Mouse (Mus musculus): ENCODE data around the gene Rflna. TPM values are rescaled to one million over a fixed set of nuclear protein-coding genes. Genes with fewer than 3 reads are reported as not detected.
A peak's percentile ranks its signal among the peaks of the same experiment; 100 is the strongest.

Rflna gene
- total and polyA plus RNA-seq, 3 experiments, result 4.6 to 21.1 (median 5.6) TPM

DNA sequence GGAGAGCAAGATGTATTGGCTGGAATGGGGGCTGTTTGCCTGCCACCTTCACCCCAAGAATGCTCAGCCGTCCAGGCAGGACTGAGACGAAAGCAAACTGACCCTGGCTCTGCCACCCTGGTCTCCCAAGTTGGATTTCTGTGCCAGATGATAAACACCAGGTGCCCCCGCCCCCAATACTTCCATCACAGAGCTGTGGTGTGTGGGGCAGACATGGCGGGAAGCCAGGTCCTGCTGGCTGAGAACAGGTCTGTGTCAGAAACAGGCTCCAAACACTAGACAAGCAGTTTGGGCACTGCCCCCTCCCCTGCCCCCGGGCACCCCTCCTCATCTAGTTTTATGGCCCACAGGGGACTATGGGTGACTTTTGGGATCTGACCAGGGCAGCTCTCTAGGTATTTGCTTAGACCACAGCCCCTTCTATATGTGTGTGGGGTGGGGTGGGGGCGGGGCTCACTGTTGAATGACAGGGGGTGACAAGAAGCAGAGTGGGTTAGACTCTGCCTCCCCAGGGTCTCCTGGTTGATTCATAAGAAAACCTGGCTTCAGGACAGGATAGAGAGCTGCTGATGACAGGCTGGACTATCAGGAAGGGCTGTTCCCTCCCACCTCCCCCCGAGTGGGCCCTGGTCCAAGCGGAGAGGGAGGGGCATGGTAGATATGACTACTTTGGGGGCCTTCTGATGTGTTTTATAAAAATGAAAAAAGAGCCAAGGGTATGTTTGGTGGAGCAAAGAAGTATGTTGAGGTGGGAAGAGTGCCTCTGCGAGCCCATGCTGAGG is 3.0 kb downstream of the Rflna start:
- no peak for DNase-seq

DNA sequence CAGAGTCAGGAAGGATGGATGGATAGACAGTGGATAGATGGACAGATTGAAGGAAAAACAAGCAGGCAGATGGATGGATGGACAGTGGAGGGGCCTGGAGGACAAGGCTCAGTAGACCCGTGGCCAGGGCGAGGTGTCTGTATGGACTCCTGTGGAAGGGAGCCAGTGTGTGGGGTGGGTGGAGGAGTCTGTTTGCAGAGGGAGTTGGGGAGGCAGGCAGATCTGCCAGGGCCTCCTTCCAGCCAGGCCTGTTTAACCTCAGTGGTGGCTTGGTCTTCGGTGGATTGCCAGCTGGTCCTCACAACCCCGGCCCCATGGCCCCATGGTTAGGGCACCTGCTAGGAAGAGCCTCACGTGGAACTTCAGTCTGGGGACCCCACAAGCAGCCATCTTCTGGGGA is 3.9 kb downstream of the Rflna start:
- no peak for DNase-seq

DNA sequence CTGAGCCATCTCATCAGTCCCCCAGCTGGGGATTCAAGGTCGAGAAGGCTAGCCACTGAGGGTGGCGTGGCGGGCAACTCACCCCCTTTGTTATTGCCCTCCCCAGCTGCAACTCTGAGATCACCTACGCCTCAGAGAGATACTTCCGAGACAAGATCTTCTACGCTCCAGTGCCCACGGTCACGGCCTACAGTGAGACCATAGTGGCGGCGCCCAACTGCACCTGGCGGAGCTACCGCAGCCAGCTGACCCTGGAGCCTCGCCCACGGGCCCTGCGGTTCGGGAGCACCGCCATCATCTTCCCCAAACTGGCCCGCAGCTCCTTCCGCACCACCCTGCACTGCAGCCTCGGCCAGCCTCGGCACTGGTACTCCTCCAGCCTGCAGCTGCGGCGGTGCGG is 8.1 kb downstream of the Rflna start:
- no peak for DNase-seq

DNA sequence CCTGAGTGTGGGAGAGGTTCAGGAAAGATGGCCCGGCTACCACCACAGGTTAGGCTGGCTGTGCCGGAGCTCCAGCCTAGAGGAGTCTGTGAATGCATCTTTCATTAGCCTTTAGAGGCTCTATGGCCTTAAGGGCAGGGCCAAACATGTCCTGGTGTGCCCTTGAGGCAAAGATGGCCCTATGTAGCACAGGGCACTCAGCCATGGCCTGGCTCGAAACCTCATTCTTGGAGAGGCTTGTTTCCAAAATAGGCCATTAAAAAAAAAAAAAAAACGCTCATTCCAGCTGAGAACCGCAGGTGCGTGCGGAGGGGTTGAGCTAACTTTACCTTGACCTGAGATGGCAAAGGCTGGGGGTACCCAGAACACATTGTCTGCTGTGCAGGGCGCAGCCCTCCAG is 8.6 kb downstream of the Rflna start:
- no peak for DNase-seq

DNA sequence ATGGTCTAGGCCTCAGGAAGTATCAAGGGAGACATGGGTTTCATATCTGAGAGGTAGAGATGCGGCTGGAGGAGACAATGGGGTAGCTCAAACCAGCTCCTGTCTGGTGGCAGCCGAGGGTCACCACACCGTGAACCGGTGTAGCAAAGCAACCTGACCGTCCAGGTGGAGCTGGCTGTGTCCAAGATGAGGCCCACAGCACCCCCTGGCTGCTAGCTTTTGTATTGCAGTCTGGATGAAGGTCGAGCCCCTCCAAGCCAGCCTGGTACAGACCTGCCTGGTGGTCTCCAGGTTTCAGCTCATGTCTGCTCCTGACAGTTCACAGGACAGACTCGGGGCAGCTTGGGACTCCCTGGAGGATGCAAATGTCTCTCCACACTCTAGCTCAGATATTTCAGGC is 11.5 kb downstream of the Rflna start:
- peak; percentile 61 for DNase-seq

DNA sequence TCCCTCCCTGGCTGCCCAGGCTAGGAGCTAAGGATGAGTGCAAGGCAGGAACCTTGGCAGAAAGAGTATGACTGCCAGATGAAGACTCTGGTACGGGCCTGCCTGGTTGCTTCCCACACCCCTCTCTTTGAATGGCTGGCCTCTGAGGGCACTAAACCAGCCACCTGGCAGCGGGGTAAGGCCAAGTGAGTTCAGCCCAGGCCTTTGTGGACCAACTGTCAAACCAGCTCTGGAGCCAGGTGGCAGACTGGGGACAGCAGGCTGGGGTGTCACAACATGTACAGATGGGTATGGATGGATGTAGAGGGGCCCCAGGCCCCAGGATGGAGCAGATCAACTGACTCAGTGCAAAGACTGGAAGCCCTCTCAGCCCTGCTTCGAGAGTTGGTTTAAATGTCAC is 12.0 kb downstream of the Rflna start:
- DNase-seq, result no peak

DNA sequence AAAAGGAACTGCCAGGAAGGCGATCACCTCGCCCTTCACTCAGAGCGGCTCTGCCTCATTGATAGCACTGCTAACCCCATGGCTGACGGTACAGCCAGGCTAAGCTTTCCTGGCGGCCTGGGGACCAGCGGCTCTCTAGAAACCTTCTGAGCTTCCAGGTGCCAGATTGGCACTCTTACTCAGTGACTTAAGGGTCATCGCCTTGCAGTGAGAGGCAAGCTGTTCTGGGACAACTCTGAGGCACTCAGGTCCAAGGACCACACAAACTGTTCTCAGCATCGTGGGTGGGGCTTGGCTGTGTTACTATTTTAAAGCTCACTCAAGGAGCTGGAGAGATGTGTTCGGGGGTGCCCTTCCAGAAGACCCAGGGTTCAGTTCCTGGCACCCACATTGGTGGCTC is 12.6 kb downstream of the Rflna start:
- no peak for DNase-seq

DNA sequence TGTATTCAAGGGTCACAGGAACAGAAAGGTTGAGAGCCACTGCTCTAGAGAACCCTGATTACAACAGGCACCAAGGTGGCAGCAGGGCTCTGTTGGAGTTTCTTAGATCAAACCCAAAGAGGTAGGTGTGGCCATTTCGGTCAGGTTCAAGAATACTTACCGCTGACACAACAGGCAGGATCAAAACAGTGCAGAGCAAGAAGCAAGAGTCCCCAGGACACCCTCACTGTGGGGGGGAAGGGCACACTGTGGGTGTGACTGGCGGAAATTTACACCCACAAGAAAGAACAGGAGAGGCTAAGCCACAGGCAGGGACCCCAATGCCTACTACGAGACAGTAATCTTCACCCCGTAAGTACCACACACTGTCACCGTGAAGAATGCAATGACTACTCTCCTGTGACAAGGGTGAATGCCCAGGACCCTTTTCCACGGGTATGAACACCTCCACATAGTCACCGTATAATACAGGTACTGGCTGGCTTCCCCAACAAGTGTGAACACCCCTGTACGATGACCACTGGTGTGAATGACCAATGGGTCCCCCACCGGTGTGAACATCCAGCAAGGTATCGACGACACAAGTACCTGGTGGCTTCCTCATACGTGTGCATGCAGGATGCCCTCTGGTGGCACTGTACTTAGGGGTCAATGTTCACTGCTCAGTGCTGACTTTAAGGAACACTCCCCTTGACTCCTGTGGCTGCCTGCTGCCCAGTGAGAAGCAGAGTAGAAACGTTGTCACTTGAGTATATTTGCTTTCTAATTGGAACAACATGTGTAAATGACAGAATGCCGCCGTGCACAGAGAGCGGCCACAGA is 13.6 kb downstream of the Rflna start:
- DNase-seq, result no peak

DNA sequence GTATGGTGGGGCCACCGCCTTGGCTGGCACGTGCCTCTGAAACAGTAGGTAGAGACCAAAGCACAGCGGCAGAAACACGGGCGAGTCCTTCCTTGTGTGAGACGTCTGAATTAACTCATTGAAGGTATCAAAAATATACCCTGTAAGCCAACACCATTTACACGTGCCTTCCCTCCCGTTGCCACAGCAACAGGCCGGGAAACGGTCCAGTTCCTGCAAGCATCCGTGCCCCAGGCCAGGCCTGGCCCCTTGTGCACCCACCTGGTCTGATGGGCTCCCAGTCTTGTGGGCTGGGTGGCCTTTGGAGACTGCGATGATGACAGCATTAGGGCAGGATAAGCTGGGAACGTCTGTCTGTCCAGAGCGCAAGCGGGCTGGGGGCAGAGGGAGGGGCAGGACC is 14.3 kb downstream of the Rflna start:
- DNase-seq, result no peak

DNA sequence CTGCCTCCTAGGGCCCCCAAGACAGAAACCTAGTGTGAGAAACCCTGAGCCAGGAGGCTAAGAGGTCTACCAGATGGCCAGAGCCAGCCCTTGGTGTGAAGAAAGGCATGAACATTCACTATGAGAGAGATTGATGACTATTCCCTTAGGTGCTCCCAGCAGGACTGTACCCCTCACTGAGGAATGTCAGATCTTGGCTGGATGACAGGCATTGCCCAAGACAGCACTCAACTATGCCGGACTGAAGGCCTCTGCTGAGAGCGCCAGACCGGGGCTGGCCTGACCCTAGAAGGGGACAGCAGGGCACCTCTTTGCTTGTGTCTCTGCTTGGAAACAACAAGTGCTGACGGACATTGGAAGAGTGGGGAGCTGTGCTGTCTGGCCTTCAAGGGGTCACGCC is 16.1 kb downstream of the Rflna start:
- peak; percentile 61 for DNase-seq

DNA sequence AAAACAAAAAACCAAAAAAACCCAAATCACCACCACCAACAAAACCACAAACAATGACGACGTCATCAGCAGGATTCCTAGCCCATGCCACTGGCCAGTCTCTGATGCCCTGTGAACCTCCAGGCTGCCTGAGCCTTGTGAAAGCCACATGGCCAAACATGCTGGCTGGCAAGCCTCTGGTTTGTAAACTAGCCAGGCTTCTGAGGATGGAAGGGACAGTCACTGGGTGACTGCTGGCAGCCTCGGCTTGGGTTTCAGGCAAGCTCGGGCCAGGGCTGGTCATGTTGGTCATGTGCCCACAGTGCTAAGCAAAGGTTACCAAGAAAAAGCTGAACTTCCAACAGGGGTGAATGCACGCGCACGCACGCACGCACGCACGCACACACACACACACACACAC is 18.3 kb downstream of the Rflna start:
- DNase-seq, result peak; percentile 83

DNA sequence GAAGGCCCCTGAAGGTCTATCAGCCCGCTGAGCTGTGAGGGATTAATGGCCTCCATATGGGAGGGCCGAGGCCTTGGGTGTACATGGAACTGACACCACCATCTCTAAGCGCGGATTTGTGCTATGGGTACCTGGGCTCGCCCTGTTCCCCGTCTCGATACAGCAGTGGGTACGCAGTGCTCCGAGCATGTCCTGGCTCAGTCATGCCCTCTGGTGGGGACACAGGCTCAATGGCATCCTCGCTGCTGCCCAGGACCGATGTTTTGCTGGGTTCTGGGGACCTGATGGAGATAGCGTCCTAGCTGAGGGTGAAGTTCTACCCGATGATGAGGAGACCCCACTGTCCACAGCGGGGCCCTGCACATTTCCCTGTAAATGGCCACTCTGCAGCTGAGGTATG is 21.0 kb downstream of the Rflna start:
- DNase-seq, result no peak

DNA sequence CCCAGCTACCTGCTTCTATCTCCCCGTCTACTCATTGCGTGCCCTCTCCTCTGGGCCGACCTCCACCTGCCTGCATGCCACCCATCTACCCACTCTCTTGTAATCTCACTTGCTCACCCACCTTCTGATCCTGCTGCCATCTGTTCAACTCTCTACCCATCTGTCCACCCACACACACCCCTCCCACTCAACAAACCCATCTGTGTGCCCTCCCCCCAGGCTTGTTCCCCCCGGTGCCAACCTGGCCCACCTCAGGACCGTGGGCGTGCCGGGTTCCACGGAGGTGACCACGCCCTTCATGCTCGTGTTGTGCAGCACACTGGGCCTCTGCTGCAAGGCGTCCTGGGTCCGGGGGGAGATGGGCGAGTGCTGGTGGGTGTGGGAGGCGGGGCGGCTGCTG is 25.4 kb downstream of the Rflna start:
- no peak for DNase-seq

DNA sequence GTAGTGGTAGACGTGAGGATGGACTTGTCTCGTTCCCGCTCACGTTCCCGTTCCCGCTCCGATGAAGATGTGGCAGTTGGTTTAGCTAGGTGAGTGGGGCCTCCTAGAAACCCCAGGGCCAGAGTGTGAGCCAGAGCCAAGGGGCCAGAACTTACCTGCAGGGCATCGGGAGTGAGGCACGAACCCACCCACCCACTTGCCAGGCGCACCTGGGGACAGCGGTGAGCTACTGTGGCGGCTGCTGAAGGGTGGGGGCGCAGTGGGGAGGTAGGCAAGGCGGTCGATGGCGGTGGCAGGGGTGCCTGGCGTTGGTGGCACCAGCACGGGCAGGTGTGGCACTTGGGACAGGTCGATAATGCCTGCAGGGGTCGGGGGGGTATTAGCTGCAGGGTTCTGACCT is 25.9 kb downstream of the Rflna start:
- DNase-seq, result no peak

DNA sequence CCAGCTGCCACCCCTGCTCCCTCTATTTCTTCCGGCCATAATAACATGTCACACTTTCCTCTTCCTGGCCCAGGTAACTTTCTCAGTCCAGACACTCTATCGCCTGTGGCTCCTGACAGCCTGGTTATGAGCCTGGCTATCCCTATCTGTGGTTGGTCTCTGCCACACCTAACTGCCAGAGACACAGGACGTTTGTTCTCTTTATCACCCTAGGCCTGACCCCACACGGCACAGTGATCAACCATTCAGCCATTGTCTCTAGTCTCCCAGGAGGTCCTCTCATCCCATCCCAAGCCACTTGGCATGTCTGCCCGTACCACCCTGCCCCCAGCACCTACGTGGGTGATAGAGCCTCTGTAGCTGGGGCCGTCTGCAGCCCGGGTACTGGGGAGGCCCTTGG is 33.5 kb downstream of the Rflna start:
- DNase-seq, result no peak

DNA sequence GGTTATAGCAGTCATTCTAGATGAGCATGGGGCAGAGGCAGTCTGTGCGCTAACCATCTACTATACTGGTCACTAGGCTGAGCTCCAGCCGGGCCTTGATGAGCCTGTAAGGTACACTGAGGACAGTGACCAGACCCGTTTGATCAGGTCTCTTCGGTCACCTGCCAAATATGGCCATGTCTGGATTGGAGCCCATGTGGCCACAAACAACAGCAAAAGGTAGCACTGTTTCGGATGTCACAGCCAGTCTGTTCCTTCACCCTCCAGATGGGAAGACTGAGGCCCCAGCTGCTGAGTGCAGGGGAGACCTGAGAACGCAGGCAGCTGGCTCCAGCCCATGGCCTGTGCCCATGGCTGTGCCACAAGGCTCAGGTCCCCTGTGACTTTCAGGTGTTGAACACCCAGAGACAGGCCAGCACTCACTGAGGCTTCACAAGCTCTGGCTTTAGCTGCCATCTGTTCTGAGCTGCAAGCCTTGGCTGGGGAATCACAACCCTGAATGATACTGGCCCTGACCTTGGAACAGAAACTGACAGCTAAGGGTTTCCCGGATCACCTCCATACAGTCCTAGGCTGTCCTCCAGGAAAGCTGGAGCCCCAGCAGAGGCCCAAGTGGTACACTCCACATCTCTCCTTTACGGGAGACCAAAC is 36.5 kb downstream of the Rflna start:
- peak; percentile 72 for DNase-seq

DNA sequence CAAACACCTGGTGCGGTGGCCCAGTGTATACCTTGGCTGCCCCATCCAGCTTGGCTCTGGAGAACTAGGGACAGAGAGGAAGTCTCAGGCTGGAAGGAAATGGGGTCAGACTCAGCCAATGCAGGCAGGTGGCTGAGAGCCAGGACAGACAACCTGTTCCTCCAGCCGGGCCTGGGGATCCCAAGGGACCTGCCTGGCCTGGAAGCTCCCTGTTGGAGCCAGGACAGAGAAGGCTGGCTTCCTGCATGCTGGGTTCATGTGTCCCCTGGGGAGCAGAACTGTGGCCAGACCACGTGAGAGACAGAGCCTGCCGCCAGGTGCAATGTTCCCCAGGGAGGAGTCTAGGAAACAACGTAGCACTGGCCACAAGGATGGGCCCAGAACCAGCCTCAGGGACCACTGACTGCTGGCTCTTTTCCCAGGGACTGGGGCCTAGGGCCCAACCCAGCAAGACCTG is 37.1 kb downstream of the Rflna start:
- DNase-seq, result peak; percentile 91

DNA sequence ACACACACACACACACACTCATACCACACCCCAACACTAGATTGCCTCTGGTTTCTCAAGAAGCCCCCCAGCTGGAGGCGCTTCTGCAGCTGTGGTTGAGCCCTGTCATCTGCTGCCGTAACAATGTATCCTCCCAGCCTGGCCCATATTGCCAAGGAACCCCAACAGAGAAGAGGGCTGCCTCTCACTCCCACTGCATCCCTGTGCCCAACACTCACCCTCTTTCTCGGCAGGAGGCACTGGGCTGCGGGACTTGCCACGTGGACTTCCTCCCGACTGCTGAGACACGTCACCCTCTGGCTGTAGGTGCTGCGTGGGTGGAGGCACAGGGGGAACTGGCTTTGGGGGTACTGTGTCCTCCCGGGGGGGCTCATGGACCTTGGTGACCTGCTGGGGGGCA is 38.6 kb downstream of the Rflna start:
- DNase-seq, result no peak

DNA sequence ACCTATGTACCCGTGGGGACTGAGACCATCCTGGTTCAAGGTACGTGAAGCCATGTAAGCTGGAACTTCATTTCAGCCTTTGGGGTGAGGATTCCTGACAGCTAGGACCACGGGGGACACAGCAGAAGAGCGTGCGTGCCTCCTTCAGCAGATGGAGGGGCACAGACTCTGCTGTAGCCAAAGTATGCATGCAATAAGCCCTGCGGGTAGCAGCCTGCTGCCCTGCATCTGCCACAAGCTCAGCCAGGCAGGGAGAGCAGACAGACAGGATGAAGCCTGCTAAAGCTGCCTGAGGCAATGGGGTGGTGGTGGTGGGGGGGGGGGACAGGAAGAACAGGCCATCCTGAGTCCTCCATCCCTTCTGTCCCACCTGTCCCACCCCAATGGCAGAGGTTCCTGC is 40.4 kb downstream of the Rflna start:
- DNase-seq, result no peak

DNA sequence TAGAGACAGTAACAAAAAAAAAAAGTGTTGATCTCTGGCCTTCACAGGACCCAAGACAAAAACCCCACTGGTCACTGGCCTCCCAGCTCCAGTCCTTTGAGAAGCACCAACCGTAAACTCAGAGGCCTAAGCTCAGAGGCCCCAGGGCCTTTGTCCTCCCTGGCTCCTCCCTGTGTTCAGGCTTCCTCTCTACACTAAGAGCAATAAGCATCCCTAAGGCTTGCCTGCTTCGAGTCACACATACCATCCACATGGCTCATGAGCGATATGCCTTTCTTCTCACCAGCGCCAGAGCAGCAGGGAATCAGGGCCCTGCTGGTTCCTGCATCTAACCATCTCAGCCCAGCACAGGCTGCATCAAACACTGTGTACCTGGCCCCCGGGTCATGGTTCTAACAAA is 42.2 kb downstream of the Rflna start:
- DNase-seq, result no peak

DNA sequence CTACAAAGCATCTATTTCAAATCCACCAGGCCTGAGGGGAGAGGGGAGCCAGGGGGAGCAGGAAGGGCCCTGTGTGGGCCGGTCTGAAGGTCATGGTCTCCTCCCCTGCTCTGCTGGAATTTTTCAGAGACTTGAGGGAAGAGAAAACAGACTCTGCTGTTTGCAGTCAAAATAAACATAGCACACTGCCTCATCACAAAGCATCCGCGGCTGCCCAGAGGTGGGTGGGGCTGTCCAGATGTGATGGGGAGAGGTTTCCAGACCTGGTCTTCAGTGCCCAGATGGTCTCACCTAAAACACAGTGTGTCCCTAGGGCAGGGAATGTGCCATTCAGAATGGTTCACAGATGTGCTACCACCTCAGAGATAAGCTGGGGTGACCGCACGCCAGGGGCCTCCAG is 43.4 kb downstream of the Rflna start:
- no peak for DNase-seq

DNA sequence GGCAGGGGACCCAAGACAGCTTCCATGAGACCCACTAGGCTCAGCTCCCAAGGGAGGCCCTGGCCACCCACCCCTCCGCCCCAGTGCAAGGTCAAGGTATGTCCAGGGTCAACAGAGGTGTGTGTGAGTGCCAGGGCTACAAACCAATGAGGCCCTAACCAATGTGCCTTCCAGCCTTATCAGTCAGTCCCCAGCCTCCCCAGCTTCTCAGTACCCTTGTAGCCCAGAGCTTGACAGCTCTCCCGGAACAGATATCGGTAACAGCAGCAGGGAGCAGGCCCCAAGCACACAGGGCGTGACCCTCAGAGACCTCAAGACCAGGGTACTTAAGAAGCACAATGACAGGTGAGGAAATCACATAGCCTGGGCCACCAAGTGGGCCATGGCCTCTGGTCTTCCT is 46.5 kb downstream of the Rflna start:
- DNase-seq, result no peak

DNA sequence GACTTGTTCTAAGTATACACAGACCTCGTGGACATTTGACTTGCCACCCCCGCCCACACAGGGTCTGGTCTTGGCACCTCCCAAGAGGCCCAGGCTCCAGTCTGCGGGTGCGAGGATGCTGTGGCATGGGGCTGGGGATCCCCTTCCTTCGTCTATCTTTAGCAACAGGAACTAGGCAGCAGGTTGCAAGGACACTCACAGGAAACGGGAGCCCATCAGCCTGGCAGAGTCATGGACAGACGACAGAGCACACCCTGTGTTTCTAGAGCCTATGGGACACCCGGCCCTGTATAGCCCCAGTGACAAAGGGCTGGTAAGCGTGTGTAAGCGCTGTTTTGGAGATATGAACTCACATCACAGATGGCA is 49.2 kb downstream of the Rflna start:
- DNase-seq, result no peak
